Mouse (Mus musculus): ENCODE measurements around the gene Vamp2. TPM values are rescaled to one million over a fixed set of nuclear protein-coding genes. Genes with fewer than 3 reads are reported as not detected.

Vamp2 gene
- total and polyA plus RNA-seq, 3 experiments: 63.4 to 83.0 (median 70.8) TPM

DNA sequence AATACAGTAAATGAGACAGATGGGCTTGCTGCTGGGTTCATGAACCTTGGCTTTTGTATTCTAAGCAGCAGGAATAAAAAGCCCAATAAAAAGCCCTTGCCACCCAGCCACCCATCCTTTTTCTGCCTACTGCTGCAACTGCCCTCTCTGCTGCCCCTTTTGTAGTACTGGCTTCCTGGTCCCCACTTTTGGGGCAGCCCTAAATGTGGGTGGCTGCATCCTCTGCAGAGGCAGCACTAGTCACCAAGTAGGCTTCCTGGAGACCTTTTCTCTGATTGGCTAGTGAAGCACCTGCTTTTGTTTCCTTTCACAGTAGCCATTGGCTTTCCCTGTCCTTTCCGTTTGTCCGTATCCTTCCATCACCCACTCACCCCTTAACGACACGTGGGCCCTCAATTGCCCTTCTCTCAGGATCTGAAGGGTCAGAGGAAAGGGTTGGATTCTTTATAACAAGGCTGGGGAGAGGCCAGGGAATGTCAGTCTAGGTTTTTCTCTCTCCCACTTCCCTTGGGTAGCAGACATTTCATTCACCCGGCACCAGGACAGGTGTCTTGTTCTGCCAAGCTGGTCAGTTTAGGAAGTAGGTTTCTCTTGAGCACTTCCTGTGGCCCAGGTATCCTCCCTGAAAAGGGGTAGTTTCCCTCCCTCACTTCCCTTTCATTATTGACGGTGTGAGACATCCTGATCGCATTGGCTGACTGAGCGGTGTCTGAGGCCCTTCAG lies 9.9 kb downstream of the Vamp2 start:
- H3K4me1 ChIP-seq (ENCODE audit: control insufficient read depth, insufficient read depth, low read length): peaks cover 13% of the 10 kb centered on the region
- H3K27me3 ChIP-seq (ENCODE audit: control insufficient read depth, insufficient read depth, low read length): no peaks in the 10 kb centered on the region
- H3K36me3 ChIP-seq (ENCODE audit: control insufficient read depth, insufficient read depth, low read length): peaks cover 9% of the 10 kb centered on the region
- peaks cover 2% of the 10 kb centered on the region for H3K79me2 ChIP-seq (replicated peaks; ENCODE audit: control insufficient read depth, insufficient read depth, low read length)
- no peak for DNase-seq
- peak overlapping the region; percentile 98 for H3K27ac ChIP-seq
- TF ChIP-seq POLR2A (IDR thresholded peaks at IDR 0.05; ENCODE audit: insufficient read depth, low read depth, low read length): peak; percentile 95
- no peak for TF ChIP-seq CTCF (IDR thresholded peaks at IDR 0.05)
- peak overlapping the region; percentile 67 for H3K4me3 ChIP-seq
- 3% methylated on average over 8 of the region's 8 CpGs for WGBS
- H3K9ac ChIP-seq (ENCODE audit: low read depth, low read length): peak overlapping the region; percentile 56
- intact Hi-C loops (cut with DNase I): loop anchor here (5.0 kb wide), 1 partner anchor 141 kb away; the partner anchor contains the start of gene Arhgef15

DNA sequence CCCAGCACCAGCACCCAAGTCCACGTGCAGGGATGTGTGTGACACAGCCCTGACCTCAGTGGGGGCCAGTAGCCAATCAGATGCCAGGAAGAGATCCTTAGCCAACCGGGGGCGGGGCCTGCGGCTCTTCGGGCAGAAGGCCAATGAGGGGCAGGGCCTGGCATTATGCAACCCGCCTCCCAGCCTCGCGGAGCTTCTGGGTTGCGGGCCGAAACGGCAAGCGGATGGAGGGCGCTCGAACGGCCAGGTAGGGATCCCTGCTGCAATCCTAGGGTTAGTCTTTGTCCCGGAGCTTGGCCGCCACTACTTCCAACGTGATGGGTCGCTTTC lies 10.4 kb downstream of the Vamp2 start:
- Histone ChIP-seq H3K79me2 (replicated peaks; ENCODE audit: control insufficient read depth, insufficient read depth, low read length) (peaks cover 2% of the 10 kb centered on the region), H3K36me3 (ENCODE audit: control insufficient read depth, insufficient read depth, low read length) (peaks cover 9% of the 10 kb centered on the region), H3K9ac (ENCODE audit: low read depth, low read length) (peak overlapping the region; percentile 81), H3K27ac (peak overlapping the region; percentile 98), H3K4me3 (peak overlapping the region; percentile 67), H3K4me1 (ENCODE audit: control insufficient read depth, insufficient read depth, low read length) (peaks cover 13% of the 10 kb centered on the region), H3K27me3 (ENCODE audit: control insufficient read depth, insufficient read depth, low read length) (no peaks in the 10 kb centered on the region)
- TF ChIP-seq CTCF (IDR thresholded peaks at IDR 0.05) (no peak), EP300 (IDR thresholded peaks at IDR 0.05; ENCODE audit: insufficient read depth, low read depth, low read length) (peak; percentile 93; the same call in 1 of the 2 replicates), POLR2A (IDR thresholded peaks at IDR 0.05; ENCODE audit: insufficient read depth, low read depth, low read length) (peak; percentile 83)
- intact Hi-C loops (cut with DNase I): loop anchor here (5.0 kb wide), 1 partner anchor 141 kb away; the partner anchor contains the start of gene Arhgef15
- peak; percentile 98 to 99 for DNase-seq
- under 1% methylated on average over 19 of the region's 19 CpGs for WGBS

DNA sequence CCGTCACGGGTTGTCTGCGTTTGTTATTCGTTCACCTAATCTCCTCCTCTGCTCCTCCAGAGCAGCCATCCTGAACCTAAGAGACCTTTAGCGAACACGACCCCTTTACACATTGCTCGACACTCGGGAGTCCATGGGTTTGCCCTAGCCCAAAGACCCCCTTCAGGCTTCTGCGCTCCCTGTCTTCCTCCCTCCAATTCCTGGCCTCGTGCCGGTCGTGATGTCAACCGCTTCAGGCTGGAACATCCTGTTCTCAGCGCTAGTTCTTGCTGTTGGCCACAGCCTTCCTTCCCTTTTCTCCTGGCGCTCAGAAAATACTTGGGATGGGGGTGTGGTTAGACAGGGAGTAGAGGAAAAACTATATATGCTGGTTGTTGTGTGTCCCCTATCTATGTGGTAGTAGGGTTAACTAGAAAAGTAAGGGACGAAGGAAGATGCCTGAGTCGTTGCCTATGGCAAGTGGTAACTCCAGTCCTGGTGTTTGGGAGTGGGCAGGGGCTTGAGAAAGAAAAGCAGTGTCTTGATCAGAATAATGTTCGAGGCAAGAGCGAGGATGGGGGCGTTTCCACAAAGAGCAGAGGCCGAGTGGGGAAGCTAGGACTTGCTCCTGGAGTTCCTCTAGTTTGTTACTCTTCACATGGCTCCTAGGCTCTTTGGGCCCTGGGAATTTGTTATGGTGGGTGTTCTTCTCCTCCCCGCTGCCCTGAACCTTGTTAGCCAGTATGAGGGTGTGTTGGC lies 11.1 kb downstream of the Vamp2 start:
- peaks cover 13% of the 10 kb centered on the region for H3K4me1 ChIP-seq (ENCODE audit: control insufficient read depth, insufficient read depth, low read length)
- DNase-seq: peak; percentile 90 to 92
- WGBS: under 1% methylated on average over 22 of the region's 22 CpGs
- peak overlapping the region; percentile 81 for H3K9ac ChIP-seq (ENCODE audit: low read depth, low read length)
- TF ChIP-seq POLR2A (IDR thresholded peaks at IDR 0.05; ENCODE audit: insufficient read depth, low read depth, low read length): no peak; the same call in 1 of the 2 replicates
- TF ChIP-seq CTCF (IDR thresholded peaks at IDR 0.05): no peak
- TF ChIP-seq EP300 (IDR thresholded peaks at IDR 0.05; ENCODE audit: insufficient read depth, low read depth, low read length): peak; percentile 99
- intact Hi-C loops (cut with DNase I): loop anchor here (5.0 kb wide), 1 partner anchor 142 kb away; the partner anchor contains the start of gene Arhgef15
- H3K27ac ChIP-seq: peak overlapping the region; percentile 98
- H3K4me3 ChIP-seq: peak overlapping the region; percentile 67
- peaks cover 9% of the 10 kb centered on the region for H3K36me3 ChIP-seq (ENCODE audit: control insufficient read depth, insufficient read depth, low read length)
- H3K27me3 ChIP-seq (ENCODE audit: control insufficient read depth, insufficient read depth, low read length): no peaks in the 10 kb centered on the region
- H3K79me2 ChIP-seq (replicated peaks; ENCODE audit: control insufficient read depth, insufficient read depth, low read length): peaks cover 2% of the 10 kb centered on the region

DNA sequence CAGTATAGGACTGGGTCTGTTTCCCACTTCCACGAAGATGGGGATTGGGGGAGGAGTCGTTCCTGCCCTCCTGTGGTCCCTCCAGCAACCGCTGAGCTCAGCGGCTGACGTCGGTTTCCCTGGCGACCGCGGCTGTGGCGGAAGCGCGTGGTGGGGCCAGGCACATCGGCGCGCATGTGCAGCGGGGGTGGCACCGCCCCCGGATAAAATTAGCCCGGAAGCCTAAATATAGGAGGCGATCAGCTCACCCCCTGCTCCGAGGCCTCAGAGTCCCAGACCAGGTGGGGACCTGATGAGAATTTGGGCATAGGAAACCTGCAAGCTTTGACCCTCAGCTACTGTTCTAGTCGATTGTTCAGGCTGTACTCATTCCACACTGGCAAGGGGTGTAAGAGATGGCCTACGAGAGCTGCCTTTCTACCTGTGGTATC lies 11.6 kb downstream of the Vamp2 start:
- Histone ChIP-seq H3K27ac (peak overlapping the region; percentile 98), H3K36me3 (ENCODE audit: control insufficient read depth, insufficient read depth, low read length) (peaks cover 9% of the 10 kb centered on the region), H3K27me3 (ENCODE audit: control insufficient read depth, insufficient read depth, low read length) (no peaks in the 10 kb centered on the region), H3K4me3 (peak overlapping the region; percentile 67), H3K79me2 (replicated peaks; ENCODE audit: control insufficient read depth, insufficient read depth, low read length) (peaks cover 2% of the 10 kb centered on the region), H3K9ac (ENCODE audit: low read depth, low read length) (peak overlapping the region; percentile 81), H3K4me1 (ENCODE audit: control insufficient read depth, insufficient read depth, low read length) (peaks cover 13% of the 10 kb centered on the region)
- intact Hi-C loops (cut with DNase I): loop anchor here (1.0 to 10.0 kb wide), 3 partner anchors 10 to 305 kb away; partner anchors contain the start of gene Arhgef15
- whole genome bisulfite sequencing: under 1% methylated on average over 23 of the region's 23 CpGs
- peak; percentile 96 to 97 for DNase-seq
- TF ChIP-seq POLR2A (IDR thresholded peaks at IDR 0.05; ENCODE audit: insufficient read depth, low read depth, low read length) (peak; percentile 82), EP300 (IDR thresholded peaks at IDR 0.05; ENCODE audit: insufficient read depth, low read depth, low read length) (peak; percentile 87), CTCF (IDR thresholded peaks at IDR 0.05) (peak; percentile 44)

DNA sequence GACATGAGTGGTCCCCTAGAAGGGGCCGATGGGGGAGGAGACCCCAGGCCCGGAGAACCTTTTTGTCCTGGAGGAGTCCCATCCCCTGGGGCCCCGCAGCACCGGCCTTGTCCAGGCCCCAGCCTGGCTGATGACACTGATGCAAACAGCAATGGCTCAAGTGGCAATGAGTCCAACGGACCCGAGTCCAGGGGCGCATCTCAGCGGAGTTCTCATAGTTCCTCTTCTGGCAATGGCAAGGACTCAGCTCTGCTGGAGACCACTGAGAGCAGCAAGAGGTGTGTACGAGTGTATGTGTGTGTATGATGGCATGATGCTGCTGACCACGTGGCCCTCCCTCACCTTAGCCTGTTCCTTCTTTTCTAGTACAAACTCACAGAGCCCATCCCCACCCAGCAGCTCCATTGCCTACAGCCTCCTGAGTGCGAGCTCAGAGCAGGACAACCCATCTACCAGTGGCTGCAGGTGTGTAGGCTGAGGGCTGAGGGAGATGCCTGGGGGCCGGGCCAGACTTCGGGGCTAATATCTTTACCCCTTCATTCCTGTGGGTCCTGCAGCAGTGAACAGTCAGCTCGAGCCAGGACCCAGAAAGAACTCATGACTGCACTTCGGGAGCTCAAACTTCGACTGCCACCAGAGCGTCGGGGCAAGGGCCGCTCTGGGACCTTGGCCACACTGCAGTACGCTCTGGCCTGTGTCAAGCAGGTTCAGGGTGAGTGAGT lies 12.5 kb downstream of the Vamp2 start:
- 76% methylated on average over 20 of the region's 20 CpGs for WGBS
- Histone ChIP-seq H3K4me1 (ENCODE audit: control insufficient read depth, insufficient read depth, low read length) (peaks cover 13% of the 10 kb centered on the region), H3K27me3 (ENCODE audit: control insufficient read depth, insufficient read depth, low read length) (no peaks in the 10 kb centered on the region), H3K4me3 (no peak overlapping the region), H3K9ac (ENCODE audit: low read depth, low read length) (peak overlapping the region; percentile 16; the same call in 1 of the 2 replicates), H3K36me3 (ENCODE audit: control insufficient read depth, insufficient read depth, low read length) (peaks cover 9% of the 10 kb centered on the region), H3K79me2 (replicated peaks; ENCODE audit: control insufficient read depth, insufficient read depth, low read length) (peaks cover 2% of the 10 kb centered on the region), H3K27ac (peak overlapping the region; percentile 98)
- TF ChIP-seq POLR2A (IDR thresholded peaks at IDR 0.05; ENCODE audit: insufficient read depth, low read depth, low read length): no peak
- TF ChIP-seq CTCF (IDR thresholded peaks at IDR 0.05): no peak
- TF ChIP-seq EP300 (IDR thresholded peaks at IDR 0.05; ENCODE audit: insufficient read depth, low read depth, low read length): no peak
- peak in 1 of 2 experiments; percentile 48 for DNase-seq
- intact Hi-C loops (cut with DNase I): loop anchor here (1.0 to 10.0 kb wide), 2 partner anchors 10 to 304 kb away; no protein-coding TSS in a partner anchor
